Mouse (Mus musculus) C2C12 (cell line): ENCODE data around the gene Cd24a.
A peak's percentile ranks its signal among the peaks of the same experiment; 100 is the strongest.

Experiments
- CTCF ChIP-seq: IDR thresholded peaks from one replicate; pipeline ENCODE4 v1.5.1; 2011; ENCODE audit not compliant: control insufficient read depth, insufficient read depth, insufficient read length
- MAX ChIP-seq: IDR thresholded peaks from one replicate; pipeline ENCODE4 v1.6.1; 2011; ENCODE audit warnings: mild to moderate bottlenecking, control low read depth
- MYOD1 ChIP-seq: IDR thresholded peaks from one replicate; pipeline ENCODE4 v1.6.1; 2011; ENCODE audit warnings: low read depth; ENCODE audit not compliant: control insufficient read depth, insufficient read length
- MYOG ChIP-seq: IDR thresholded peaks from one replicate; pipeline ENCODE4 v1.6.1; 2011; ENCODE audit not compliant: control insufficient read depth, insufficient read length; ENCODE audit errors: extremely low read depth
- USF1 ChIP-seq: IDR thresholded peaks from one replicate; pipeline ENCODE4 v1.6.1; 2011; ENCODE audit warnings: low read depth, mild to moderate bottlenecking, control low read depth, moderate library complexity

DNA sequence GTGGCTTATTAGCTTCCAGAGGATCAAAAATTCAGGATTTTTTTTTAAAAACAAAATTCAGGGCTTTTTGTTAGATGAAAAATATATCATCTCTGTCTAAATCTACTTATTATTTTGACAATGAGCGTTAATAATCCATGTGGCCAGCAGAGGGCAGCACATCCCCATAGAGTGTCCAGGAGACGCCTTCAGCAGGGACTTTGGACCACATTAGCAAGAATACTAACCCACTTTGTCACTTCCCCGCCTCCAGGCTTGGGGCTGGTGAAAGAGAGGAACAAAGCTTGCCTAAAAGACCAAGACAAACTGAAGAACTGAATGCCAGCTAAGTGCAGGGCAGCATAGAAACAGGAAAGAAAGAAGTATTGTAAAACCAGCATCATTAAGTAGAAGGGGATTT is 3.1 kb upstream of the Cd24a start:
- TF ChIP-seq CTCF (peak; percentile 54), MYOG (no peak), USF1 (no peak), MAX (no peak), MYOD1 (no peak)
